Mouse (Mus musculus) MEL (cell line): ENCODE measurements at regions not wholly inside any gene's neighbourhood (a gene's known extent, or its start where the extent isn't known, plus 50 kb on each side); places are given as distances from the start of the nearest gene placed in this dataset.

Experiments used
- DNase-seq: peaks from one replicate; pipeline ENCODE4 v3.0.0; 2011; ENCODE audit warnings: low read depth, low spot score
- H3K27ac ChIP-seq: 2 replicates; pipeline ENCODE4 v1.5.1; 2012; ENCODE audit warnings: low read depth, mild to moderate bottlenecking, control low read depth, low read length, moderate library complexity; ENCODE audit not compliant: control insufficient read depth
- H3K27me3 ChIP-seq, 2 experiments: fragments of 150-350 bp in 1 of 2; sonication (generic) in 1 of 2; 2 replicates each; pipeline ENCODE4 v1.6.1; 2012; ENCODE audit warnings: low read length in 2 of 2, mild to moderate bottlenecking in 2 of 2, improper control_type of control experiment in 1 of 2, moderate library complexity in 1 of 2; ENCODE audit not compliant: insufficient read depth in 2 of 2, control insufficient read depth in 1 of 2
- H3K36me3 ChIP-seq, 2 experiments: 2 replicates each; pipeline ENCODE4 v1.6.1; 2012 to 2014; ENCODE audit warnings: low read length in 2 of 2, improper control_type of control experiment in 1 of 2, inconsistent platforms in 1 of 2, mild to moderate bottlenecking in 1 of 2; ENCODE audit not compliant: insufficient read depth in 2 of 2, control insufficient read depth in 1 of 2
- H3K4me1 ChIP-seq, 2 experiments: fragments of 150-350 bp in 1 of 2; sonication (generic) in 1 of 2; 2 replicates each; pipeline ENCODE4 v1.6.1; 2012; ENCODE audit warnings: low read length in 2 of 2, improper control_type of control experiment in 1 of 2, mild to moderate bottlenecking in 1 of 2; ENCODE audit not compliant: insufficient read depth in 2 of 2, control insufficient read depth in 1 of 2
- H3K4me3 ChIP-seq, 2 experiments: fragments of 150-350 bp in 1 of 2; sonication (generic) in 1 of 2; 2 replicates each; pipeline ENCODE4 v1.5.1; 2012; ENCODE audit warnings: low read depth in 2 of 2, low read length in 2 of 2, mild to moderate bottlenecking in 2 of 2, moderate library complexity in 2 of 2, control low read depth in 1 of 2, improper control_type of control experiment in 1 of 2; ENCODE audit not compliant: control insufficient read depth in 1 of 2, insufficient read depth in 1 of 2
- H3K79me2 ChIP-seq: 2 replicates; pipeline ENCODE4 v1.6.1; 2012; ENCODE audit warnings: mild to moderate bottlenecking, low read length, moderate library complexity; ENCODE audit not compliant: control insufficient read depth, poor library complexity, insufficient read depth
- H3K9ac ChIP-seq: 2 replicates; pipeline ENCODE4 v1.6.1; 2012; ENCODE audit warnings: low read depth, mild to moderate bottlenecking, control low read depth, low read length, moderate library complexity; ENCODE audit not compliant: control insufficient read depth, poor library complexity, severe bottlenecking
- H3K9me3 ChIP-seq: fragments of 150-350 bp; sonication (generic); replicated peaks from 2 replicates; pipeline ENCODE4 v1.6.1; 2012; ENCODE audit warnings: mild to moderate bottlenecking, low read length, improper control_type of control experiment, moderate library complexity; ENCODE audit not compliant: insufficient read depth
- CTCF ChIP-seq, 3 experiments: IDR thresholded peaks in 2 of 3; conservative IDR thresholded peaks in 1 of 3; 2 replicates each; pipeline ENCODE4 v1.5.1; 2011 to 2012; ENCODE audit warnings: low read length in 3 of 3, low read depth in 2 of 3, mild to moderate bottlenecking in 2 of 3, improper control_type of control experiment in 1 of 3, inconsistent platforms in 1 of 3, mixed read lengths in 1 of 3, moderate library complexity in 1 of 3; ENCODE audit not compliant: control insufficient read depth in 1 of 3, insufficient read depth in 1 of 3, poor library complexity in 1 of 3, severe bottlenecking in 1 of 3
- E2F4 ChIP-seq: IDR thresholded peaks from 2 replicates; pipeline ENCODE4 v1.6.1; 2011; ENCODE audit warnings: low read depth, low read length, improper control_type of control experiment, borderline replicate concordance
- GATA1 ChIP-seq: IDR thresholded peaks from 2 replicates; pipeline ENCODE4 v1.6.1; 2011; ENCODE audit warnings: low read depth, low read length, improper control_type of control experiment
- KAT2A ChIP-seq: conservative IDR thresholded peaks from 2 replicates; pipeline ENCODE4 v1.6.1; 2012; ENCODE audit warnings: low read depth, low read length, improper control_type of control experiment, inconsistent platforms
- MAFK ChIP-seq: IDR thresholded peaks from 2 replicates; pipeline ENCODE4 v1.6.1; 2011; ENCODE audit warnings: low read depth, mild to moderate bottlenecking, low read length, improper control_type of control experiment, borderline replicate concordance
- MAZ ChIP-seq: IDR thresholded peaks from 2 replicates; pipeline ENCODE4 v1.6.1; 2012; ENCODE audit warnings: low read depth, mild to moderate bottlenecking, inconsistent platforms, low read length, improper control_type of control experiment
- MXI1 ChIP-seq: IDR thresholded peaks from 2 replicates; pipeline ENCODE4 v1.6.1; 2011; ENCODE audit warnings: mild to moderate bottlenecking, low read depth, low read length, improper control_type of control experiment
- MYC ChIP-seq: IDR thresholded peaks from 2 replicates; pipeline ENCODE4 v1.6.1; 2011; ENCODE audit warnings: low read depth, mild to moderate bottlenecking, low read length, improper control_type of control experiment, moderate library complexity
- NRF1 ChIP-seq: IDR thresholded peaks from 2 replicates; pipeline ENCODE4 v1.6.1; 2014; ENCODE audit warnings: low read depth, mild to moderate bottlenecking, inconsistent platforms, low read length, improper control_type of control experiment, moderate library complexity; ENCODE audit not compliant: poor library complexity, insufficient read depth, severe bottlenecking
- POLR2A ChIP-seq, 2 experiments: IDR thresholded peaks; 2 replicates each; pipeline ENCODE4 v1.6.1; 2011 to 2012; ENCODE audit warnings: low read length in 2 of 2, mild to moderate bottlenecking in 2 of 2, control low read depth in 1 of 2, improper control_type of control experiment in 1 of 2, low read depth in 1 of 2, moderate library complexity in 1 of 2; ENCODE audit not compliant: control insufficient read depth in 1 of 2, insufficient read depth in 1 of 2, poor library complexity in 1 of 2
- RCOR1 ChIP-seq: IDR thresholded peaks from 2 replicates; pipeline ENCODE4 v1.6.1; 2012; ENCODE audit warnings: low read depth, mild to moderate bottlenecking, inconsistent platforms, low read length, improper control_type of control experiment
- SIN3A ChIP-seq: IDR thresholded peaks from 2 replicates; pipeline ENCODE4 v1.6.1; 2012; ENCODE audit warnings: low read length, improper control_type of control experiment, inconsistent platforms
- TAL1 ChIP-seq: IDR thresholded peaks from 2 replicates; pipeline ENCODE4 v1.6.1; 2012; ENCODE audit warnings: mild to moderate bottlenecking, inconsistent platforms, low read length, moderate library complexity, mixed read lengths
- TBP ChIP-seq: IDR thresholded peaks from 2 replicates; pipeline ENCODE4 v1.8.0; 2011; ENCODE audit warnings: low read depth, low read length, improper control_type of control experiment
- TCF12 ChIP-seq: IDR thresholded peaks from 2 replicates; pipeline ENCODE4 v1.6.1; 2014; ENCODE audit warnings: low read depth, mild to moderate bottlenecking, inconsistent platforms, low read length, improper control_type of control experiment, moderate library complexity
- UBTF ChIP-seq: IDR thresholded peaks from 2 replicates; pipeline ENCODE4 v1.6.1; 2012; ENCODE audit warnings: low read depth, mild to moderate bottlenecking, inconsistent platforms, low read length, improper control_type of control experiment, moderate library complexity, borderline replicate concordance; ENCODE audit not compliant: insufficient read depth
- USF1 ChIP-seq: IDR thresholded peaks from 2 replicates; pipeline ENCODE4 v1.6.1; 2014; ENCODE audit warnings: low read depth, mild to moderate bottlenecking, inconsistent platforms, low read length, improper control_type of control experiment, moderate library complexity
- USF2 ChIP-seq, 2 experiments: IDR thresholded peaks; 2 replicates each; pipeline ENCODE4 v1.6.1; 2011 to 2012; ENCODE audit warnings: improper control_type of control experiment in 2 of 2, low read length in 2 of 2, borderline replicate concordance in 1 of 2, inconsistent platforms in 1 of 2, low read depth in 1 of 2, mild to moderate bottlenecking in 1 of 2; ENCODE audit not compliant: insufficient read depth in 1 of 2
- ZNF384 ChIP-seq: IDR thresholded peaks from 2 replicates; pipeline ENCODE4 v1.6.1; 2012; ENCODE audit warnings: low read depth, mild to moderate bottlenecking, inconsistent platforms, low read length, improper control_type of control experiment

- no peak overlapping the region for H3K4me3 ChIP-seq
- H3K36me3 ChIP-seq, result no peaks in the 10 kb centered on the region
- H3K4me1 ChIP-seq, result no peaks in the 10 kb centered on the region
- H3K9me3 ChIP-seq, result no peaks in the 10 kb centered on the region
- H3K27me3 ChIP-seq, result peaks cover 0 to 2% of the 10 kb centered on the region in 2 experiments; a peak in 1 of 4 replicates
- H3K9ac ChIP-seq, result no peak overlapping the region
- H3K27ac ChIP-seq, result no peak overlapping the region
- no peaks in the 10 kb centered on the region for H3K79me2 ChIP-seq
- TF ChIP-seq CTCF (IDR thresholded peaks at IDR 0.05 in 2 of 3, conservative IDR thresholded peaks at IDR 0.05 in 1 of 3; ENCODE audit: control insufficient read depth in 1 of 3, insufficient read depth in 1 of 3, low read depth in 2 of 3, low read length in 3 of 3, poor library complexity in 1 of 3, severe bottlenecking in 1 of 3), result no peak
- TF ChIP-seq KAT2A, result no peak
- no peak for TF ChIP-seq MAZ
- no peak for TF ChIP-seq UBTF
- no peak for TF ChIP-seq TAL1
- no peak for TF ChIP-seq SIN3A
- no peak for TF ChIP-seq MXI1
- no peak for TF ChIP-seq USF2 (IDR thresholded peaks at IDR 0.05; ENCODE audit: borderline replicate concordance in 1 of 2, insufficient read depth in 1 of 2, low read depth in 1 of 2, low read length in 2 of 2)
- TF ChIP-seq E2F4, result no peak
- no peak for TF ChIP-seq MYC
- TF ChIP-seq MAFK, result no peak
- TF ChIP-seq NRF1, result no peak
- TF ChIP-seq GATA1, result no peak
- TF ChIP-seq ZNF384, result no peak
- no peak for TF ChIP-seq TCF12
- TF ChIP-seq TBP, result no peak
- DNase-seq, result no peak
These were observed 242.4 kb downstream of the Gm4791 start for GRCm38 (mm10) chr9:47240950-47241349.

- no peaks in the 10 kb centered on the region for H3K9me3 ChIP-seq
- no peaks in the 10 kb centered on the region for H3K36me3 ChIP-seq
- no peaks in the 10 kb centered on the region for H3K79me2 ChIP-seq
- DNase-seq, result no peak
- no peak overlapping the region for H3K9ac ChIP-seq
- H3K4me1 ChIP-seq, result no peaks in the 10 kb centered on the region
- no peak overlapping the region for H3K4me3 ChIP-seq
- TF ChIP-seq POLR2A (IDR thresholded peaks at IDR 0.05; ENCODE audit: control insufficient read depth in 1 of 2, insufficient read depth in 1 of 2, low read depth in 1 of 2, low read length in 2 of 2, poor library complexity in 1 of 2) (no peak), TBP (no peak), CTCF (IDR thresholded peaks at IDR 0.05 in 2 of 3, conservative IDR thresholded peaks at IDR 0.05 in 1 of 3; ENCODE audit: control insufficient read depth in 1 of 3, insufficient read depth in 1 of 3, low read depth in 2 of 3, low read length in 3 of 3, poor library complexity in 1 of 3, severe bottlenecking in 1 of 3) (no peak), MAFK (no peak), KAT2A (no peak), TCF12 (no peak), USF1 (no peak), RCOR1 (no peak), E2F4 (no peak), NRF1 (no peak), UBTF (no peak), MXI1 (no peak)
- no peak overlapping the region for H3K27ac ChIP-seq
- peaks cover 0 to 2% of the 10 kb centered on the region in 2 experiments; a peak in 1 of 4 replicates for H3K27me3 ChIP-seq
These were observed 243.5 kb downstream of the Gm4791 start for GRCm38 (mm10) chr9:47242051-47242450.
